Mouse (Mus musculus): Measurements from ENCODE around the gene Nrros.
"Not testable (repeated sequence)": the region's sequence is repeated elsewhere in the genome, so short reads cannot be mapped to it uniquely, and the experiment has no call there.

Nrros gene

GRCm38 (mm10) chr16:32114968-32115695 is 50.3 kb downstream of the Nrros start:
- peak; percentile 79 to 87 for DNase-seq (ENCODE audit: low spot score in 2 of 2)

GRCm38 (mm10) chr16:32114406-32114805 is 51.0 kb downstream of the Nrros start:
- no peak for DNase-seq (ENCODE audit: low spot score in 2 of 2)

GRCm38 (mm10) chr16:32113541-32114218 is 51.7 kb downstream of the Nrros start:
- peak; percentile 56 to 72 for DNase-seq (ENCODE audit: low spot score in 2 of 2)

DNA sequence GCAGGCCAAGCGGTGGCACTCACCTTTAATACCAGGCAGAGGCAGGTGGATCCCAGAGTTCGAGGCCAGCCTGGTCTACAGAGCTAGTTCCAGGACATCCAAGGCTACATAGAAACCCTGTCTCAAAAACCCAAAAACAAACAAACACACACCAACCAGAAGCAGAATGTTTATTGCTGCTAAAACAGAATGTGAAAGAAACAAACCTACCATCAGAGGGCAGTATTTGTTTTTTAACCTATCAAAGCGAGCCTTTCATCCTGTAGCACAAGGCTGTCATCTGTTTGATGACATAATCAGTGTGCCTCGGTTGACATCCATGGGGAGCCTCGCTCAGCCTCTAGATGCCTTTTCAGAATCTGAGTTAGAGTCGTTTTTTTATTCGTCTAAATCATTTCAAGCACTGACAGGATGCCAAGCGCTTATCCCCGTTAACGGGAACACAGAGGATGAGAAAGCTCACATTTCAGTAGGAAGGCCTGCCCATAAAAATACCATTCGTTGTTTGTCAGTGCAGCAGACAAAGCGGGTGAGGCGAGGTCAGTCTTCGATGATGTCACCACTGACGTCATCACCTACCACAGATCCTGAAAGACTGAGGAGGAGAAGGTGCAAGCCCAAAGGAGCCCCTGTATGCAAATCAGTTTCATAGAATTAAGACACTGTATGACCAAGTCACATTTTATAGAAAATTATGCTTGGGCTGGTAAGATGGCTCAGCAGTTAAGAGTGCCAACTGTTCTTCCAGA is 54.3 kb downstream of the Nrros start:
- peak in 1 of 2 experiments; percentile 31 for DNase-seq (ENCODE audit: low spot score in 2 of 2)

- DNase-seq (ENCODE audit: low spot score in 2 of 2): no peak
These were observed 56.8 kb downstream of the Nrros start for GRCm38 (mm10) chr16:32108578-32108977.

GRCm38 (mm10) chr16:32108170-32108569 is 57.2 kb downstream of the Nrros start:
- DNase-seq (ENCODE audit: low spot score in 2 of 2): peak; percentile 57 to 59

DNA sequence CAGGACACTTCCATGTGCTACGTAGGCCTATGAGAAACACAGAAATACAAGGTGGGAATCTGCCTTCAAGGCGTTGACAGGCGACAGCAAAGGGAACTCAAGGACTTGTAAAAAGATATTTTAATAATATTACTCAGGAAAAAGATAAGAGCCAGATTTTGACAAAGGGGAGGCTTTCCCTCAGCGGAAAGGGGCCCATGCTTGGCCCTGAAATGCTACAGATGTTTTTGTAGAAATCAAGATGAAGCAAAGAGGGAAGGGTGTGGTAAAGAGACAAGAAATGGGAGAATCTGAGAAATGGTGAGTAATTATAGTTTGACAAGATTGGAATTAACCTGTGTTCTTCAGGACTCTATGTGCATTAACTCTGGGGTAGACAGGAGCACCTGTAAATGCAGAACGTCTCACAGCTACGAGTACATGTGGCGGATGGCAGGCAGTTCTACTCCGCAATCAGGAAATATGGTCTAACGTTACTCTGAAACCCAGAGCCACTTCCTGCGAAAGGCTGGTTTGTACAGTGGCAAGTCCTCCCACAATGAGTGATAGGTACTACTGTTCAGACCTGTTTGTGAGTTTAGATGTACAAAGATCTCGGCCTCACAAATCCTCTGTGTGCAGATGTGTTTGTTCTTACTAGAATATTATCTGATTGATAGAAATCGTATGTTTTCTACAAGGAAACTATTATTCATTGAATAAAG is 57.9 kb downstream of the Nrros start:
- DNase-seq (ENCODE audit: low spot score in 2 of 2): peak; percentile 56 to 74

DNA sequence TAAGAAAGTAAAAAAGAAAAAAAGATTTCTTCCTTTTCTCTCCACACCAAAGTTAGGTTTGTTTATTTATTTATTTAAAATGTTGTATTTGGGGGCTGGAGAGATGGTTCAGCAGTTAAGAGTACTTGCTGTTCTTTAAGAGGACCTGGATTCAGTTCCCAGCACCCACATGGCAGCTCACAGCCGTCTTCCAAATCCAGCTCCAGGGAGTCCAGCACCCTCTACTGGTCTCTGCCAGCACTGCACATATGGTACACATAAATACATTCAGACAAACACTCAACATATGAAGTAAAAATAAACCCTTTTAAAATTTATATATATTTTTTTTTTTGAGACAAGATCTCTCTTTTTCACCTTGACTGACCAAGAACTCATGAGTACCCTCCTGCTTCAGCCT is 59.7 kb downstream of the Nrros start:
- peak in 1 of 2 experiments; percentile 16 for DNase-seq (ENCODE audit: low spot score in 2 of 2)

DNA sequence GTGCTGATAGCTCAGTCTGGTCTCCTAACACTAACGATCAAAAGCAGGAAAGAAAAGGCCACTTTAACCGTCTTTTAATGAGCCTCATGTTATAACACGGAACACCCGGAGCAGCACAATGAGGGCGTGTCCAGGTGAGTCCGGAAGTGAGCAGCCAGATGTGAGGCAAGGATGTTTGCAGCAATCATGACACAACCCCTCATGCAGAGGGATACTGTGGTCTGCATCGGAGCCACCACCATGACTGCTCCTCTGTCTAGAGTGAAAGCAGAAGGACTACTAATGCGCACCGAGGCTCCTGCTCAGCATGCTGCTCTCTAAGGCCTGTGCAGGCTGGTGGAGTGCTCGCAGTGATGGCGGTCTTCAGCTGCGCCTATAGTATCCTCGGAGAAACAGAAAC is 63.1 kb downstream of the Nrros start:
- no peak for DNase-seq (ENCODE audit: low spot score in 2 of 2)

DNA sequence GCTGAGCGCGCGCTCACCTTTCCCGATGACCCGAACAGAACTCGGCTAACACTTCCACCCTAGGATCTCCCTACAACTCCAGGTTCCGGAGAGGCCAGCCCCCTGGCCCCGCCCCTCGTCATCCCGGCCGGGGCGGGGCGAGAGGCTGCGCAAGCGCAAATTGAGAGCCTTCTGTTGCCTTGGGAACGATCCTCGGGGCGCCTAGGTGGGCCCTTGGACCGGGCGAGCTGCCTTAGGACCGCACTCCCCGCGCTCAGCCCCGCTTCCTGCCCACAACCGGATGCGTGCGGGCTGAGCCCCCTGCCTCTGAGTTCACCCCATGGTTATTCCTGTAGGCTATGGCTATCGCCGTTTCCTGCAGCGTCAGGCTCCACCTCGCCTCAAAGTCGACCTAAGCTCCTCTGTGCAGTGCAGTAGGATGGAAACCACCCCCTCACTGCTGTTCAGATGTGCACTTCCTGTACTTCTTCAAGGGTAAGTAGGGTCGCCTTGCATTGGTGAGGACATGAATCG is 65.7 kb downstream of the Nrros start, which contains the start of the genes Pigx and Cep19:
Pigx (minus strand) TSS at position 103 of the 513 bp plus-strand sequence.
Cep19 (plus strand) TSS at position 163 of the 513 bp plus-strand sequence.
- DNase-seq (ENCODE audit: low spot score in 2 of 2): peak; percentile 76 to 79

- no peak for DNase-seq (ENCODE audit: low spot score in 2 of 2)
These were observed 66.3 kb downstream of the Nrros start for GRCm38 (mm10) chr16:32098897-32099637.

DNA sequence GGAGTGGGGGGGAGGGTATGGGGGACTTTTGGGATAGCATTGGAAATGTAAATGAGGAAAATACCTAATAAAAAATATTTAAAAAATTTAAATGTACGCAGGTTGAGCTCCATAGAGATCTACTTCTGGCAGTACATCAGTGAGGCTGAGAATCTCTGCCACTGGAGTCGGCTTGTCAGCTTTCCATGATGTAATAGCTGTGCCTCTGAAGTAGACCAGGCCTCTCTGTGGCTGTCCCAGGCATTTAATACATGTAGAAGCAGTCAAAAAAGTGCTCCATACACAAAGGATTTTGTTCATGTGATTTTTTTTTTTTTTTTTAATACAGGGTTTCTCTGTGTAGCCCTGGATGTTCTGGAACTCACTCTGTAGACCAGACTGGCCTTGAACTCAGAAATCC is 67.6 kb downstream of the Nrros start:
- DNase-seq (ENCODE audit: low spot score in 2 of 2): not testable (repeated sequence)
